Mouse (Mus musculus): ENCODE results near the gene Ublcp1.

The Ublcp1 gene

DNA sequence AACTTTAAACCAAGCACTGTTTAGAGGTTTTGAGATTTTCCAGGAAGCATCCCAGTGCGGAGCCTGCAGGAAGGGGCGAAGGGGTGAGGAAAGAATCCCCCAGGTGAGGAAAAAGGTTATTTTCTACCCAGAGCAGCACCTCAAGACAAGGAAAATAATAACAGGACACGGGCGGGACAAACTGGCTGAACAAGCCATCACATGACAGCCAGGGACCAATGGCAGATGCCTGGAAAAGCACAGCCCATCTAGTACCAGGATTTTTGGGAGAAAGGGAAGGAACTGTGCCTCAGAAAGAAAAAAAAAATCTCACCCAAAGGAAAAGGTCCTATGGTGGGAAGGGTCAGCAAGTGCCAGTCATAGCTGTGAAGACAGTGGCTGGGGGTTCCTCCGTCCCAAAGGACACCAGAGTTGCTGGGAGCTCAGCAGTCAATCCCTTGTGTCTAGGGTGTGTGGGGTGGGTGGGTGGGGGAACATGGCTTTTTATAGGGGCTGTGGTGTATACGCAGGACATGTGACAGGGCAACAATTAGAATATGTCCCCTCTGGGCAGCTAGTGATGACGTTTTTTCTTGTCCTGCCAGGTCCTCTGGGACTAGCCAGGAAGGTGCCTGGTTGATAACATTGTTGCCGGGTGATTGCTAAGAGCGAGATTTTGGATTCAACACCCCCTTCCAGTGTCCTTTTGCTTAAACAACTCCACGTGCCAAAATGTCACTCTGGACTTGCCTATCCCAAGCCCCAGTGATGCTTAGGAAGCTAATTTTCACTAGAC lies 47.8 kb downstream of the Ublcp1 start:
- peaks cover 17% of the 10 kb centered on the region for H3K27me3 ChIP-seq (ENCODE audit: insufficient read depth, low read length)

DNA sequence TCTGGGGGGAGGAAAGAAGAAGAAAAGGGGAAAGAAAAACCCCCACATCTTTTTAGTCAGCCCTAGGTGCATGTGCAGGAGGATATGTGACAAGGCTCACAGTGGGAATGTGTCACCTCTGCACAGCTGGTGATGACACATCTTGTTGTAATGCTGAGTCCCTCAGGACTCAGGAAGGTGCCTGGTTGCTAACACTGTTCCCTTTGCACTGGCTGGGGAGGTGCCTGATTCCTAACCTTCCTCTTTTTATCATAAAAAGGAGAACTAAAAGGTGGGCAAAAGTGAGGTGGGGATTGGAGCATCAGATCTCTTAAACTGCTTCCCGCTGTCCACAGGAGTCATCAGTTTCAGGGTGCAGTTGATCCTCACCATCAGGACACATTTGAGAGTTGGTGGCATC lies 52.9 kb downstream of the Ublcp1 start:
- Histone ChIP-seq H3K4me3 (replicated peaks; ENCODE audit: low read length) (no peak overlapping the region), H3K9me3 (ENCODE audit: low read length) (no peaks in the 10 kb centered on the region), H3K36me3 (ENCODE audit: insufficient read depth, low read length) (no peaks in the 10 kb centered on the region), H3K4me1 (replicated peaks; ENCODE audit: low read depth, low read length) (no peaks in the 10 kb centered on the region), H3K27me3 (ENCODE audit: insufficient read depth, low read length) (peaks cover 14% of the 10 kb centered on the region)
- no peak for TF ChIP-seq CTCF (conservative IDR thresholded peaks at IDR 0.05; ENCODE audit: low read length)
- no peak for TF ChIP-seq NANOG (IDR thresholded peaks at IDR 0.05; ENCODE audit: borderline replicate concordance, low read length)
- no peak for TF ChIP-seq POU5F1 (IDR thresholded peaks at IDR 0.05; ENCODE audit: borderline replicate concordance, low read length)

More for the DNA sequence above, 47.8 kb downstream of the Ublcp1 start:
- Histone ChIP-seq H3K36me3 (ENCODE audit: insufficient read depth, low read length) (no peaks in the 10 kb centered on the region), H3K9me3 (ENCODE audit: low read length) (no peaks in the 10 kb centered on the region), H3K4me1 (replicated peaks; ENCODE audit: low read depth, low read length) (no peaks in the 10 kb centered on the region; the same call in 1 of the 2 replicates), H3K4me3 (replicated peaks; ENCODE audit: low read length) (no peak overlapping the region)
- TF ChIP-seq CTCF (conservative IDR thresholded peaks at IDR 0.05; ENCODE audit: low read length) = no peak
- TF ChIP-seq NANOG (IDR thresholded peaks at IDR 0.05; ENCODE audit: borderline replicate concordance, low read length) = no peak
- TF ChIP-seq POU5F1 (IDR thresholded peaks at IDR 0.05; ENCODE audit: borderline replicate concordance, low read length) = no peak

DNA sequence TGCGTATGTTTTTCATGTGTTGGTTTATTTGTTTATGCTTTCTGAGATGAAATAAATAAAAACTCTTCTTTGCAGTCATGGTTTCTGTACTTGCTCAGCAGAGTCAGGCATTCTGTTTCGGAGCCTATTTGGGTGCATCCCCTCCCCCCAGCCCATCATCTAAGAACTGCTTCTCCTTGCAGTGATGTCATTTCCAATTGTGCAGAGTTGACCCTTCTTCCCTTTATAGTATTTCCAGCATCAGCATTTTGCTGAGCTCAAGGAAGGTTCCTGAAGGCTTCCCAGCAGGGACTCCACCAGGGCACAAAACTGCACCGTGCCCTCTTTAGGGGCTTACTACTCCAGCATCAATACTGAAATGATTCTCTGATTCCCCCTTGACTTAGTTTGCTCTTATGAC lies 55.7 kb downstream of the Ublcp1 start:
- Histone ChIP-seq H3K9me3 (ENCODE audit: low read length) (no peaks in the 10 kb centered on the region), H3K36me3 (ENCODE audit: insufficient read depth, low read length) (no peaks in the 10 kb centered on the region), H3K27me3 (ENCODE audit: insufficient read depth, low read length) (peaks cover 3% of the 10 kb centered on the region), H3K4me1 (replicated peaks; ENCODE audit: low read depth, low read length) (no peaks in the 10 kb centered on the region), H3K4me3 (replicated peaks; ENCODE audit: low read length) (no peak overlapping the region)
- TF ChIP-seq POU5F1 (IDR thresholded peaks at IDR 0.05; ENCODE audit: borderline replicate concordance, low read length) = no peak
- no peak for TF ChIP-seq NANOG (IDR thresholded peaks at IDR 0.05; ENCODE audit: borderline replicate concordance, low read length)
- no peak for TF ChIP-seq CTCF (conservative IDR thresholded peaks at IDR 0.05; ENCODE audit: low read length)

DNA sequence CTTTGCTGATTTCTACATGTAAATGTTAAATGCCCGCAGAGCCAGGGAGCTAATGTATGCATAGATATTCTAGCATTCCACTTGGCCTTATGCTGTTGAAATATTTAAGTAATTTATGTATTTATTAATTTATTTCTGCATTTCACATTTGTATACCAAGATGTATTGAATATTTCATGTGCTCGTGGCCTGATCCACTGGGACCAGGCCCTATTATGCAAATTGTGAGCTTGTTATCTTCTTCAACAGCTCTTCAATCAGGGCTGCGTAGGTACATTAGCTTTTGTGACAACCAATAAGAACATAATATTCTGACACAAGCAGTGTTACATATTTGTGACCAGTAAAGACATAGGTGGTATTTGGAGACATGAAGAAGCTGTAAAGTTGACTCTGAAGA lies 56.9 kb downstream of the Ublcp1 start:
- Histone ChIP-seq H3K9me3 (ENCODE audit: low read length) (no peaks in the 10 kb centered on the region), H3K4me3 (replicated peaks; ENCODE audit: low read length) (no peak overlapping the region), H3K27me3 (ENCODE audit: insufficient read depth, low read length) (no peaks in the 10 kb centered on the region; the same call in 1 of the 2 replicates), H3K4me1 (replicated peaks; ENCODE audit: low read depth, low read length) (peaks cover 4% of the 10 kb centered on the region; the same call in 1 of the 2 replicates), H3K36me3 (ENCODE audit: insufficient read depth, low read length) (no peaks in the 10 kb centered on the region)
- TF ChIP-seq CTCF (conservative IDR thresholded peaks at IDR 0.05; ENCODE audit: low read length) (no peak), POU5F1 (IDR thresholded peaks at IDR 0.05; ENCODE audit: borderline replicate concordance, low read length) (no peak), NANOG (IDR thresholded peaks at IDR 0.05; ENCODE audit: borderline replicate concordance, low read length) (no peak)

DNA sequence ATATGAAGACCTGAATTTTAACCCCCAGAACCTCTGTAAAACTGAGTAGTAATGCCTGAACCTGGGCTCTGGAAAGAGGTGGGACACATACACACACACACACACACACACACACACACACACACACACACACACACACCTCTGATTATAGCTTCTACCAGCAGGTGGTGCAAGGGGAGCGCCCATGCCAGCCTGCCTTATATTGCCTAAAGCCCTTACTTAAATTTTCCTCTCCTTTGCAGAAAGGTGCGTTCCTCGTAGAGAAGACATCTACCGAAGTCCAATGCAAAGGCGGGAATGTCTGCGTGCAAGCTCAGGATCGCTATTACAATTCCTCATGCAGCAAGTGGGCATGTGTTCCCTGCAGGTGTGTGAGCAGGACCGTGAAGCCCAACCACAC lies 58.0 kb downstream of the Ublcp1 start:
- H3K27me3 ChIP-seq (ENCODE audit: insufficient read depth, low read length) = no peaks in the 10 kb centered on the region; the same call in 1 of the 2 replicates
- no peak overlapping the region for H3K4me3 ChIP-seq (replicated peaks; ENCODE audit: low read length)
- no peaks in the 10 kb centered on the region for H3K36me3 ChIP-seq (ENCODE audit: insufficient read depth, low read length)
- no peaks in the 10 kb centered on the region for H3K9me3 ChIP-seq (ENCODE audit: low read length)
- peaks cover 4% of the 10 kb centered on the region; the same call in 1 of the 2 replicates for H3K4me1 ChIP-seq (replicated peaks; ENCODE audit: low read depth, low read length)
- TF ChIP-seq NANOG (IDR thresholded peaks at IDR 0.05; ENCODE audit: borderline replicate concordance, low read length) = no peak

DNA sequence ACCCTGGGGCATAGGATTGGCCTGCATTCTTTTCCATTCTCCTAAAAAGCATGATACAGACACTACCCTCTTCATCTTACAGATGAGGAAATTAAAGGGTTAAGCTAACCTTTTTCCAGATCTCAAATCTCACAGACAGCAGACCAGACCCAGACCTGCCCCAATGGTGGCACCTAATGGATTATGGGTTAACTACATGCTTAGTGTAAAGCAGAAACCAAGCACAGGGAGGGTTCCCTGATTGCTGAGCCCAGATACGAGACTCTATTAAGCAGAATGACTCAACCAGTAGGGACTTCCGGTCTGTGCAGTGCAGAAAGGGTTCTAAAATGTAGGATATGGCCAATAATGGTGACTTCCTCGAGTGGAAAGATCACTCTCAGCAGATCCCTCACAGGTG lies 59.9 kb downstream of the Ublcp1 start:
- Histone ChIP-seq H3K9me3 (ENCODE audit: low read length) (no peaks in the 10 kb centered on the region), H3K4me3 (replicated peaks; ENCODE audit: low read length) (no peak overlapping the region), H3K4me1 (replicated peaks; ENCODE audit: low read depth, low read length) (peaks cover 4% of the 10 kb centered on the region; the same call in 1 of the 2 replicates), H3K36me3 (ENCODE audit: insufficient read depth, low read length) (no peaks in the 10 kb centered on the region), H3K27me3 (ENCODE audit: insufficient read depth, low read length) (no peaks in the 10 kb centered on the region; the same call in 1 of the 2 replicates)
- TF ChIP-seq NANOG (IDR thresholded peaks at IDR 0.05; ENCODE audit: borderline replicate concordance, low read length) = no peak
- no peak for TF ChIP-seq POU5F1 (IDR thresholded peaks at IDR 0.05; ENCODE audit: borderline replicate concordance, low read length)
- TF ChIP-seq CTCF (conservative IDR thresholded peaks at IDR 0.05; ENCODE audit: low read length) = no peak

DNA sequence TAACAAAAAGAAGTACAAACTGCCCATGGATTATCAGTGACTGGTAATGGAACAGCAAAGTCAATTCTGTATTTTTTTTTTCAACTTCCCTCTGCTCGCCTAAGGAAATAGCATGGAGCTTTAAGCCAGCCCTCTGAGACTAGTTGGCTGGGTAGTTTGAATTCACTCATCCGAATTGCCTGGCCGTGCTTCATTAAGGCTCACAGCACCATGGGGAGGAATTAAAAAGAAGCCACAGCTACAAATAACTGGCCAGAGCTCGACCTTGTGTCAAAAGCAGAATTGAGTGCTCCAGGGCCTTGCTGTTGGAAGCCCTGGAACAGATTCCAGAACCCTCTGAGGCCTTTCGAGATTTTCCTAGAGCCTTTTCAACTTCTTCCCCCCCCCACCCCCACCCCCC lies 61.7 kb downstream of the Ublcp1 start:
- peaks cover 4% of the 10 kb centered on the region; the same call in 1 of the 2 replicates for H3K4me1 ChIP-seq (replicated peaks; ENCODE audit: low read depth, low read length)
- no peak overlapping the region for H3K4me3 ChIP-seq (replicated peaks; ENCODE audit: low read length)
- H3K9me3 ChIP-seq (ENCODE audit: low read length) = no peaks in the 10 kb centered on the region
- H3K36me3 ChIP-seq (ENCODE audit: insufficient read depth, low read length) = no peaks in the 10 kb centered on the region
- no peaks in the 10 kb centered on the region for H3K27me3 ChIP-seq (ENCODE audit: insufficient read depth, low read length)
- TF ChIP-seq NANOG (IDR thresholded peaks at IDR 0.05; ENCODE audit: borderline replicate concordance, low read length) (no peak), POU5F1 (IDR thresholded peaks at IDR 0.05; ENCODE audit: borderline replicate concordance, low read length) (no peak), CTCF (conservative IDR thresholded peaks at IDR 0.05; ENCODE audit: low read length) (no peak)

DNA sequence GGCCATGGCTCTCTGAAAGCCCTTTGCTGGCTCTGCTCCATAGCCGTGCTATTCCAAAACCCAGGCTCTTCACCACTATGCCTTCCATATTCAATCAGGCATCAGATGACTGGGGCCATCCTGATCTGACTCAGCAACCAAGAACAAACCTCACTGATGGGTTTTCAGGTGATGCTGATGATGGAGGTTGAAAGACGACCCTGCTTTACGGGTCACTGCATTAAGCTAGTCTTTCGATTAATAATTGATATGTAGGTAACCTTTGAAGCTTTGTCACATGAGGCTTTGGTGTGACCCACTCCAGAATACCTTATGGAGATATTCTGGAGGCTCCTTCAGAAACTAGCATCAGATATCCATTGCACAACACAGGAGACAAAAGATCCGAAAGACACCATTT lies 63.8 kb downstream of the Ublcp1 start:
- TF ChIP-seq CTCF (conservative IDR thresholded peaks at IDR 0.05; ENCODE audit: low read length) = no peak
- no peak for TF ChIP-seq POU5F1 (IDR thresholded peaks at IDR 0.05; ENCODE audit: borderline replicate concordance, low read length)
- TF ChIP-seq NANOG (IDR thresholded peaks at IDR 0.05; ENCODE audit: borderline replicate concordance, low read length) = no peak
- H3K27me3 ChIP-seq (ENCODE audit: insufficient read depth, low read length) = no peaks in the 10 kb centered on the region; the same call in 1 of the 2 replicates
- H3K9me3 ChIP-seq (ENCODE audit: low read length) = no peaks in the 10 kb centered on the region
- no peak overlapping the region for H3K4me3 ChIP-seq (replicated peaks; ENCODE audit: low read length)
- H3K36me3 ChIP-seq (ENCODE audit: insufficient read depth, low read length) = no peaks in the 10 kb centered on the region
- H3K4me1 ChIP-seq (replicated peaks; ENCODE audit: low read depth, low read length) = peaks cover 4% of the 10 kb centered on the region; the same call in 1 of the 2 replicates

Data from E14TG2a.4 (cell line).